Mouse (Mus musculus) erythroblast, adult 5-6 weeks (primary cell): ENCODE results near the gene Npepl1. TPM values are rescaled to one million over a fixed set of nuclear protein-coding genes. Genes with fewer than 3 reads are reported as not detected.

Source experiments
- ATAC-seq: replicated peaks from 2 replicates; pipeline ENCODE4 v1.8.0; 2016; ENCODE audit warnings: moderate number of reproducible peaks, mild to moderate bottlenecking, moderate TSS enrichment, inconsistent platforms; ENCODE audit not compliant: poor library complexity, low FRiP score, severe bottlenecking
- total RNA-seq, 2 experiments: library from RNA; stranded (forward) in 1 of 2; stranded (reverse) in 1 of 2; fragments of 150-400 nt in 1 of 2; fragments of 200-764, 138-1000 nt in 1 of 2; gene quantifications; 2 replicates each; pipeline versions ENCODE4 v1.2.3 to v1.2.4; 2015 to 2017; ENCODE audit warnings: low replicate concordance in 2 of 2

The Npepl1 gene
- total RNA-seq (2015; ENCODE audit: low replicate concordance) (4.6 and 11.0 TPM in 2 replicates), total RNA-seq (2017; ENCODE audit: low replicate concordance) (2.0 and 4.3 TPM in 2 replicates)

GRCm38 (mm10) chr2:174109991-174110782 is at the start of gene Npepl1:
Npepl1 (plus strand) TSS chr2:174110349.
- 0 out of 2 replicates have a peak, but pooled peaks have one; percentile 30 for ATAC-seq

GRCm38 (mm10) chr2:174061219-174061618 is 48.9 kb upstream of the Npepl1 start:
- no peak for ATAC-seq

- no peak for ATAC-seq
These were observed 47.1 kb upstream of the Npepl1 start for GRCm38 (mm10) chr2:174063074-174063473.

- ATAC-seq: no peak
These were observed 46.5 kb upstream of the Npepl1 start for GRCm38 (mm10) chr2:174063527-174064211.

- no peak for ATAC-seq
These were observed 42.2 kb upstream of the Npepl1 start for GRCm38 (mm10) chr2:174067793-174068419.

GRCm38 (mm10) chr2:174069532-174070049 is 40.6 kb upstream of the Npepl1 start:
- no peak for ATAC-seq

GRCm38 (mm10) chr2:174071406-174071805 is 38.7 kb upstream of the Npepl1 start:
- ATAC-seq: no peak

GRCm38 (mm10) chr2:174073156-174073790 is 36.9 kb upstream of the Npepl1 start:
- no peak for ATAC-seq

- no peak for ATAC-seq
These were observed 35.5 kb upstream of the Npepl1 start for GRCm38 (mm10) chr2:174074621-174075020.

GRCm38 (mm10) chr2:174075072-174075570 is 35.0 kb upstream of the Npepl1 start:
- no peak for ATAC-seq

- peak; percentile 92 for ATAC-seq
These were observed 34.3 kb upstream of the Npepl1 start, which contains the start of gene Stx16 for GRCm38 (mm10) chr2:174075673-174076432. Stx16 (plus strand) TSS chr2:174076308.

GRCm38 (mm10) chr2:174076433-174076824 is 33.7 kb upstream of the Npepl1 start:
- ATAC-seq: no peak

- peak; percentile 66 for ATAC-seq
These were observed 33.0 kb upstream of the Npepl1 start for GRCm38 (mm10) chr2:174077004-174077695.

GRCm38 (mm10) chr2:174077776-174078338 is 32.3 kb upstream of the Npepl1 start:
- ATAC-seq: no peak

- no peak for ATAC-seq
These were observed 28.3 kb upstream of the Npepl1 start for GRCm38 (mm10) chr2:174081833-174082232.

- ATAC-seq: no peak
These were observed 27.7 kb upstream of the Npepl1 start for GRCm38 (mm10) chr2:174082380-174082918.

GRCm38 (mm10) chr2:174095086-174095485 is 15.1 kb upstream of the Npepl1 start:
- ATAC-seq: no peak

- no peak for ATAC-seq
These were observed 7.8 kb upstream of the Npepl1 start for GRCm38 (mm10) chr2:174102399-174102798.
